Mouse (Mus musculus) midbrain, embryonic 11.5 days (tissue): ENCODE results near the gene Akap10. TPM values are rescaled to one million over a fixed set of nuclear protein-coding genes. Genes with fewer than 3 reads are reported as not detected.
"Not testable (repeated sequence)": the region's sequence is repeated elsewhere in the genome, so short reads cannot be mapped to it uniquely, and the experiment has no call there.

Experiments used
- ATAC-seq: fragments of 200-750 bp; cut with Nextera tagmentation; 2 replicates; pipeline ENCODE4 v1.8.0; 2017; ENCODE audit warnings: moderate TSS enrichment, moderate library complexity; ENCODE audit not compliant: low FRiP score
- DNase-seq: peaks from one replicate; pipeline ENCODE4 v3.0.0; 2015; ENCODE audit warnings: low spot score; ENCODE audit errors: missing footprints
- H3K27ac ChIP-seq: fragments of 300-500 bp; sonication (generic); 2 replicates; pipeline ENCODE4 v1.5.1; 2014; ENCODE audit warnings: low read depth, low read length
- H3K27me3 ChIP-seq: fragments of 300-500 bp; sonication (generic); 2 replicates; pipeline ENCODE4 v1.6.1; 2014; ENCODE audit warnings: mild to moderate bottlenecking, low read length, moderate library complexity, mixed read lengths; ENCODE audit not compliant: control insufficient read depth, insufficient read depth
- H3K36me3 ChIP-seq: fragments of 300-500 bp; sonication (generic); 2 replicates; pipeline ENCODE4 v1.6.1; 2014; ENCODE audit warnings: mild to moderate bottlenecking, low read length, moderate library complexity, mixed read lengths; ENCODE audit not compliant: control insufficient read depth, insufficient read depth
- H3K4me1 ChIP-seq: fragments of 300-500 bp; sonication (generic); 2 replicates; pipeline ENCODE4 v1.6.1; 2014; ENCODE audit warnings: low read length; ENCODE audit not compliant: control insufficient read depth, insufficient read depth
- H3K4me2 ChIP-seq: fragments of 300-500 bp; sonication (generic); 2 replicates; pipeline ENCODE4 v1.6.1; 2014; ENCODE audit warnings: mild to moderate bottlenecking, moderate library complexity
- H3K4me3 ChIP-seq: fragments of 300-500 bp; sonication (generic); 2 replicates; pipeline ENCODE4 v1.5.1; 2014; ENCODE audit warnings: low read depth, low read length
- H3K9ac ChIP-seq: fragments of 300-500 bp; sonication (generic); 2 replicates; pipeline ENCODE4 v1.6.1; 2014; ENCODE audit warnings: low read length
- H3K9me3 ChIP-seq: fragments of 300-500 bp; sonication (generic); 2 replicates; pipeline ENCODE4 v1.6.1; 2016; ENCODE audit warnings: low read length; ENCODE audit not compliant: control insufficient read depth
- WGBS: fragments of 180-500 bp; shearing (Covaris S2); extraction: QIAGEN DNeasy Blood & Tissue Kit; methylation state at CpG from one replicate; pipeline ENCODE4 v1.1.7; 2014; 5-methylcytosine and 5-hydroxymethylcytosine counted together
- polyA plus RNA-seq: library from polyadenylated mRNA; unstranded; fragments of >200 nt; fragmentation: Nextera tagmentation; extraction: Ambion mirVana; gene quantifications from 2 replicates; pipeline ENCODE4 v1.2.1, GENCODE M21; 2014

The Akap10 gene
- polyA plus RNA-seq, 1 experiment from 2014 or later = 16.1 TPM

GRCm38 (mm10) chr11:61853659-61854058 is 76.4 kb downstream of the Akap10 start:
- peak overlapping the region; percentile 93 for H3K4me3 ChIP-seq
- peak overlapping the region; percentile 97 for H3K9ac ChIP-seq
- H3K4me2 ChIP-seq = peak overlapping the region; percentile 74
- no peak for ATAC-seq
- 16% methylated on average over 5 of the region's 5 CpGs for WGBS
- 0 out of 2 replicates have a peak, but pooled peaks cover 4% of the 10 kb centered on the region for H3K4me1 ChIP-seq
- no peak for DNase-seq
- H3K27me3 ChIP-seq = no peaks in the 10 kb centered on the region
- H3K27ac ChIP-seq = peak overlapping the region; percentile 89; the same call in 1 of the 2 replicates
- H3K9me3 ChIP-seq = no peaks in the 10 kb centered on the region
- H3K36me3 ChIP-seq = no peaks in the 10 kb centered on the region

- Histone ChIP-seq H3K4me3 (no peak overlapping the region), H3K36me3 (no peaks in the 10 kb centered on the region), H3K9ac (no peak overlapping the region), H3K9me3 (no peaks in the 10 kb centered on the region), H3K4me1 (0 out of 2 replicates have a peak, but pooled peaks cover 4% of the 10 kb centered on the region), H3K27ac (no peak overlapping the region), H3K4me2 (no peak overlapping the region), H3K27me3 (no peaks in the 10 kb centered on the region)
- DNase-seq (peak; percentile 53), ATAC-seq (no peak)
These were observed 77.1 kb downstream of the Akap10 start for GRCm38 (mm10) chr11:61852916-61853315.

- Histone ChIP-seq H3K27me3 (no peaks in the 10 kb centered on the region), H3K9ac (no peak overlapping the region), H3K4me1 (0 out of 2 replicates have a peak, but pooled peaks cover 4% of the 10 kb centered on the region), H3K4me3 (no peak overlapping the region), H3K9me3 (no peaks in the 10 kb centered on the region), H3K36me3 (no peaks in the 10 kb centered on the region), H3K4me2 (no peak overlapping the region), H3K27ac (no peak overlapping the region)
- no peak for ATAC-seq
- WGBS = 77% methylated on average over 3 of the region's 3 CpGs
- peak; percentile 21 for DNase-seq
These were observed 78.9 kb downstream of the Akap10 start for GRCm38 (mm10) chr11:61851195-61851594.

GRCm38 (mm10) chr11:61840663-61841062 is 89.4 kb downstream of the Akap10 start:
- not testable (repeated sequence) for H3K4me2 ChIP-seq, ATAC-seq, H3K36me3 ChIP-seq, H3K27ac ChIP-seq, H3K4me3 ChIP-seq, H3K9ac ChIP-seq, H3K9me3 ChIP-seq, H3K27me3 ChIP-seq, H3K4me1 ChIP-seq
- WGBS = 62% methylated on average over 3 of the region's 3 CpGs
- peak; percentile 4 for DNase-seq

- H3K4me3 ChIP-seq = no peak overlapping the region
- ATAC-seq = no peak
- no peak overlapping the region for H3K27ac ChIP-seq
- no peaks in the 10 kb centered on the region for H3K36me3 ChIP-seq
- H3K9ac ChIP-seq = no peak overlapping the region
- DNase-seq = peak; percentile 6
- H3K9me3 ChIP-seq = no peaks in the 10 kb centered on the region
- H3K4me2 ChIP-seq = no peak overlapping the region
- no peaks in the 10 kb centered on the region for H3K27me3 ChIP-seq
- no peaks in the 10 kb centered on the region for H3K4me1 ChIP-seq
These were observed 90.1 kb downstream of the Akap10 start for GRCm38 (mm10) chr11:61839940-61840339.

GRCm38 (mm10) chr11:61839182-61839581 is 90.9 kb downstream of the Akap10 start:
- no peaks in the 10 kb centered on the region for H3K9me3 ChIP-seq
- no peak overlapping the region for H3K4me2 ChIP-seq
- H3K4me1 ChIP-seq = no peaks in the 10 kb centered on the region
- ATAC-seq = no peak
- no peak overlapping the region for H3K9ac ChIP-seq
- peak; percentile 23 for DNase-seq
- H3K36me3 ChIP-seq = no peaks in the 10 kb centered on the region
- no peaks in the 10 kb centered on the region for H3K27me3 ChIP-seq
- WGBS = 91% methylated on average over 1 of the region's 1 CpGs
- H3K27ac ChIP-seq = no peak overlapping the region
- H3K4me3 ChIP-seq = no peak overlapping the region

Other genes starting within 250 kb of the Akap10 start
- gene Fam83g, start 246.2 kb downstream of the Akap10 start, polyA plus RNA-seq = 0.19 and 0.59 TPM in 2 replicates
- not detected in 2 replicates for gene Slc5a10, start 209.4 kb downstream of the Akap10 start, polyA plus RNA-seq
- 51.7 and 55.4 TPM in 2 replicates for gene Prpsap2, start 168.2 kb downstream of the Akap10 start, polyA plus RNA-seq
- 32.0 and 32.8 TPM in 2 replicates for gene Ulk2, start 75.2 kb downstream of the Akap10 start, polyA plus RNA-seq
- gene Specc1, start 26.5 kb upstream of the Akap10 start, polyA plus RNA-seq = 15.8 and 16.3 TPM in 2 replicates